Mouse (Mus musculus) hematopoietic stem cell, adult 5-6 weeks (primary cell): ENCODE measurements around the gene Apol7c. TPM values are rescaled to one million over a fixed set of nuclear protein-coding genes. Genes with fewer than 3 reads are reported as not detected.
A peak's percentile ranks its signal among the peaks of the same experiment; 100 is the strongest.
"Not testable (repeated sequence)": the region's sequence is repeated elsewhere in the genome, so short reads cannot be mapped to it uniquely, and the experiment has no call there.

Experiments
- ATAC-seq, 2 experiments: fragments of 125-278 bp in 1 of 2; replicated peaks in 1 of 2; 2 replicates each; pipeline ENCODE4 v1.8.0; 2016 to 2017; ENCODE audit warnings: inconsistent platforms in 2 of 2, mild to moderate bottlenecking in 2 of 2, moderate number of reproducible peaks in 2 of 2, low read depth in 1 of 2, moderate TSS enrichment in 1 of 2; ENCODE audit not compliant: low FRiP score in 2 of 2, poor library complexity in 2 of 2, severe bottlenecking in 2 of 2, insufficient read depth in 1 of 2, low TSS enrichment in 1 of 2
- total RNA-seq: library from RNA; stranded (forward); fragments of 172-1452, 232-1000 nt; gene quantifications from 2 replicates; pipeline ENCODE4 v1.2.3, GENCODE M21; 2017

Gene Apol7c
- total RNA-seq, result not detected in 2 replicates

DNA sequence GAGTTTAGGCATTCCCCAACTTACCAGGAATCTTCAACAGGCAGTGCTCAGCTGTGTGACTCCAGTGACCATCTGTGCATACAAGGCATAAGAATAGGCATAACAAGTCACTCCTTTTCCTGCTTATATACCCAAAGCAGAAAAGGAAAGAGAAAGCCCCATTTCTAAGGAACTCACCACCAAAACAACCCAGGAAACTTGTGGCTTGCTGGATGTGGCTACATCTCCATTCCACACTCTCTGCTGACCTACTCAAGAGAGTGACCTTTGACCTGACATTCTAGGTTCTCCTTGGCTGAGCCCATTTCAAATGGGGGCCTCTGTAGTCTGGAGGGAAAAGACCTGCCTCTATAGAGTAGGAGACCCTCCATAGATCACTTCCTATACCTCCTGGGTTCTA is at the start of gene Apol7c:
Apol7c (minus strand) TSS at position 101 of the 400 bp plus-strand sequence.
- ATAC-seq, result no peak

DNA sequence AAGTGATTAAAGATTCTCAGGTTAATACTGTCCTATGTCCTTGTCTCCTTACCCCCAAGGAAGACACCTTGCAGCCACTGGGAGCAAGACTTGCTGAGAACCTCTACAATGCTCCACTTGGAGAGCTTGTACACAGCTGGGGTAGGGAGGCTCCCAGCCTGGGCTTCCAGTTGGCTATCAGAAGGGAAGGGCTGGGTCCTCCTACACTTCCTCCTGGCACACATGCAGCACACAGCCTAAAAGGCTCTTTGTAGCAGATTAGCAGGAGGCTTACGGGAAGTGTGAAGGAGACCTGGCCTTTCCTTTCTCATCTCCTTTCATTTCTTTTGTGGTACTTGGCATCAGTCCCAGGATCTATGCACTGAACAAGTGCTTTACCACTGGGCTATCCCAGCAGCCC is 48.6 kb upstream of the Apol7c start:
- peak in 1 of 2 experiments; percentile 62; a peak in 2 of 4 replicates for ATAC-seq

DNA sequence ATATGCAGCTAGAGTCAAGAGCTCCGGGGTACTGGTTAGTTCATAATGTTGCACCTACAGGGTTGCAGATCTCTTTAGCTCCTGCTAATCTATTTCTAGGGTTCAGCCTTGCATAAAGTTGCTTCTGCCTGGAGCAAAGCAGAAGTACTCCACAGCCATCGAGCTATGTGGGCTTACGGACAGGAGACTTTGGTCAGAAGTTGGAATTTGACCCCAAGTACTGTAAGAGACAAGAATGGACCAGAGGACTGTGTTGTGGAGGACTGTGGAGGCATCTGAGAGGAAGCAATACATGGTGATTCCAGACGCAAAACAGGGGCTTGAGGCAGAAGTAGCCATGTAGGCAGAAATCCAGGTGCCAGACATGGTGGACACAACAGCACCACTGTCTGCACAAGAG is 46.2 kb upstream of the Apol7c start:
- ATAC-seq, result no peak

GRCm38 (mm10) chr15:77578801-77579200 is 45.7 kb upstream of the Apol7c start:
- no peak for ATAC-seq

DNA sequence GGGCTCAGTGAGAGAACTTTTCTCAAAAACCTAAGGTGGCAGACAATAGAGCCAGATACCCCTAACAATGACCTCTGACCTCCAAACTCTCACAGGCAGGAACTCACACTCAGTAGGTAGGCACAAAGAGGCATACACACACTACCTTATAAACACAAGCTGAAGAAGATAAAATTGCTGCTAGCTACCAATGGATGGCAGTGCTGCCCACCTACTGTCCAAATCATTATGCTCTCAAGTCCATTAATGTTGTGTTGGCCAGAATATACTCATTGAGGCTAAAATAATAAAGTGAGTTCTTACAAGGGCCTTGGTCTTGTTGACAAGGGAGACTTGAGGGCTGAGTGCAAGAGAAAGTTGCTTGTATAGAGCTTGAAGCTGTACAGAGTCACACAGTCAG is 30.1 kb upstream of the Apol7c start:
- no peak for ATAC-seq

- no peak for ATAC-seq
Measured at GRCm38 (mm10) chr15:77561792-77562191, 28.7 kb upstream of the Apol7c start, which contains the start of gene 1700025B11Rik. Gene 1700025B11Rik (minus strand): TSS chr15:77561892.

DNA sequence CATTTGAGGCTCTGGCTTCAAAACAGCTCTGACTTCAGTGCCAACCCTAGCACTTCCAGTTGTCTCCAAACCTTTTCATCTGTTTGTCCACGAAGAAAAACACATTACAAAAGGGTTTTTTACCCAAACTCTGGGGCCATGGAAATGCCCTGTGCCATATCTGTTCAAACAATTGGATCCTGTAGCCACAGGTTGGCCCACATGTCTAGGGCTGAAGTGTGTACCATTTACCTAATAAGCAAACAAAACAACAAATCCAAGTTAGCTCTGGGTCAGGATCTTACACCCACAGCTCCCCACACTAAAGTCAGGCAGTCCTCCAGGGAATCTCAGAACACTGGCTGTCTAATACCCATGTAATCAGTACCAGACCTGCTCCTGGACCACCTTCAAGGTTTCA is 6.1 kb upstream of the Apol7c start:
- not testable (repeated sequence) for ATAC-seq

GRCm38 (mm10) chr15:77523186-77523843 is 9.8 kb downstream of the Apol7c start:
- ATAC-seq, result peak in 1 of 2 experiments; percentile 47; a peak in 1 of 4 replicates

DNA sequence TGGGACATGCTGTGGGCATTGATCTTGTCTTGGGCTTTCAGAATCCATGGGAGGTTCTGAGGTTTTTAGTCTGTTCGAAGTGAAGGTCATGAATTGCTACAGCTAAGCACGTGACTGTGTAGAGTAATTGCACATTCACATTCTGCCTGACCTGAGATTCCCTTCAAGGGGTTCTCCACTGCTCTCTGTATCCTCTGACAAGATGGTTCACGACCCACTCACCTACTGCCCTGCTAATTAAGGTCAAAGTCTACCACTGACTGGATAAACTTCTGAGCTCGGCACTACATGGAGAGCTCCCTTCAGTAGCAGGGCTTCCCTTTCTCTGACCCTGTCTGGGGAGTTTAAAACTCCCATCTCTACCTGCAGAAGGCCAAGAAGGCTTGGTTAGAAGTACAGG is 12.5 kb downstream of the Apol7c start:
- not testable (repeated sequence) for ATAC-seq

DNA sequence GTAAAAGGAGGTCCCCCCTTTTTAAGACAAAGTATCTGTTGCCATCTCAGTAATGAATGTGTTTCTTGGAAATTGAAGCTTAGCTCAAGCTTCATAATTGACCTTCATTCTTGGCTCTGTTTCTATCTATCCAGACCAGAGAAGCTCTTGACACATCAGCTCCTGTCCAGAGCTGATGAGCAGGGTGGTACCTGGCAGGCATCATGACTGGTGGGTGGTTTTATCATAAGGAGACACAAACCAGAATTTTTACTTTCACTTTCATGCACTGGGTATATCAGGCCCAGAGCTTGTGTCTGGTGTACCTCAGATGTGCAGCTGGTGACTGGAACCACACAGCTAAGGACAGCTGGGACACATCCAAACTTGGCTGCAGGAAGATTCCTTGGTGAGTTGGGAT is 25.1 kb downstream of the Apol7c start, which contains the start of gene Apol11a:
Apol11a (plus strand) TSS at position 306 of the 400 bp plus-strand sequence.
- ATAC-seq, result not testable (repeated sequence)

DNA sequence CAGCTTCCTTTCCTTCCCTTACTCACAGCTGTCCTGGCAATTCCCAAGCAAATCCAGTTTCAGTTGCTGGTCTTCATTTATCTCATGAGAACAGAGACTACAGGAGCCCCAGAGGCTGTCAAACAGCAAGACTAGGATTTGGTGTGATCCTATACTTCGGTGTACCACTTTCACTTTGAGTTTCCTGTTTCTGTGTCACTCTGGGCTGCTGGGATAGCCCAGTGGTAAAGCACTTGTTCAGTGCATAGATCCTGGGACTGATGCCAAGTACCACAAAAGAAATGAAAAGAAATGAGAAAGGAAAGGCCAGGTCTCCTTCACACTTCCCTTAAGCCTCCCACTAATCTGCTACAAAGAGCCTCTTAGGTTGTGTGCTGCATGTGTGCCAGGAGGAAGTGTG is 38.4 kb downstream of the Apol7c start:
- peak; percentile 76 to 77 for ATAC-seq

DNA sequence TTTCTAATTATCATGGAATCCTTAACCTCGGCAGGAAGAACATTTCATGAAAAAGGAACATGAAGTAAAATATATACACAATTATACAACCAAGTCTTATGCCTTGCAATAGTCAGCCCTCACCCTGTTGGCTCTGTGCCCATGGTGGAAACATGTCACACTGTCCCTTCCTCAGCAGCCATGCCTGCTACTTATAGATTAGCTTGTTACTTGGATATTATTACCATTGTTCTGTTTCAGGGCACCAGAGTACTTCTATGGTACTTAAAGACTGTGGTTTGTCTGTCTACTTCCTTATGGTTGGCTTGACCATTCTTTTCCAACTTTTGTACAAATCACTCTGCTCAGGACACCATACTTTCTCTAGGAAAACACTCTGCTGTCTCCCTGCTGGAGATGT is 39.9 kb downstream of the Apol7c start:
- ATAC-seq, result not testable (repeated sequence)

DNA sequence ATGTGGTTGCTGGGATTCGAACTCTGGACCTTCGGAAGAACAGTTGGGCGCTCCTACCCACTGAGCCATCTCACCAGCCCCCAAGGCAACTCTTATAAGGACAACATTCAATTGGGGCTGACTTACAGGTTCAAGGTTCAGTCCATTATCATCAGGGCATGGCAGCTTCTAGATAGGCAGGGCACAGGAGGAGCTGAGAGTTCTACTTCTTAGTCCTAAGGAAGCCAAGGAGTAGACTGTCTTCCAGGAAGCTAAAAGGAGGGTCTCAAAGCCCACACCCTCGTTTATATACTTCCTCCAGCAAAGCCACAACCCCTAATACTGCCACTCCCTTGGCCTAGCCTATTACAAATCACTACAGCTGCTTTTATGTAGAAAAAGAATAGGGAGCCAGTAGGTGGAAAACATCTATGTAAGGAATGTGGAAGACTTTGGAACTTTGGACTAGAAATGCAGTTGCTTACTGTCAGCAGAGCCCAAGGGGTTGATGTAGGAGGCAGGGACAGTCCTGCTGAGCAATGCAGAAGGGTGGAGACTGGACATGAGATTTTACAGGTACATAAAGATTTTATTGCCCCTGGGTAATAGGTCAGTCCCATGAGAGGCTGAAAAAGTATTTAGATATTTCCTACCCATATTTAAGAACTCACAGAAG is 50.8 kb downstream of the Apol7c start:
- no peak for ATAC-seq

- ATAC-seq, result not testable (repeated sequence)
Measured at GRCm38 (mm10) chr15:77476693-77477092, 56.4 kb downstream of the Apol7c start, which contains the start of gene Apol10a. Gene Apol10a (plus strand): TSS chr15:77477047.

Other genes starting within 250 kb of the Apol7c start
- gene Rbfox2, start 226.3 kb downstream of the Apol7c start, total RNA-seq, result 8.4 and 11.9 TPM in 2 replicates
- not detected in 2 replicates for gene Apol7a, start 134.2 kb downstream of the Apol7c start, total RNA-seq
- not detected in 2 replicates for gene Apol9a, start 122.2 kb downstream of the Apol7c start, total RNA-seq
- gene Apol7b, start 85.8 kb downstream of the Apol7c start, total RNA-seq, result not detected in 2 replicates
- gene Apol10a, start 56.3 kb downstream of the Apol7c start, total RNA-seq, result not detected in 2 replicates
- not detected in 2 replicates for gene Apol11a, start 25.0 kb downstream of the Apol7c start, total RNA-seq
- not detected in 2 replicates for gene 1700025B11Rik, start 28.6 kb upstream of the Apol7c start, total RNA-seq
- not detected in 2 replicates for gene Apol10b, start 62.8 kb upstream of the Apol7c start, total RNA-seq
- not detected in 2 replicates for gene Gm36245, start 65.9 kb upstream of the Apol7c start, total RNA-seq
- gene Apol11b, start 110.0 kb upstream of the Apol7c start, total RNA-seq, result 0.65 TPM in 1 of 2 replicates, not detected in the other
- 11.5 and 12.3 TPM in 2 replicates for gene Apol7e, start 165.5 kb upstream of the Apol7c start, total RNA-seq
- gene Apol9b, start 195.7 kb upstream of the Apol7c start, total RNA-seq, result 1.2 and 1.5 TPM in 2 replicates
- gene Apol8, start 223.7 kb upstream of the Apol7c start, total RNA-seq, result 0.75 and 1.7 TPM in 2 replicates